Mouse (Mus musculus): ENCODE measurements around the gene Map4k4.

Gene Map4k4

GRCm38 (mm10) chr1:40045686-40046085 is 145.0 kb downstream of the Map4k4 start:
- no peak for DNase-seq (ENCODE audit: low spot score)

- DNase-seq (ENCODE audit: low spot score) = no peak
These were observed 145.9 kb downstream of the Map4k4 start for GRCm38 (mm10) chr1:40046600-40046999.

GRCm38 (mm10) chr1:40051157-40051556 is 150.4 kb downstream of the Map4k4 start:
- DNase-seq (ENCODE audit: low spot score) = no peak

GRCm38 (mm10) chr1:40052156-40052555 is 151.4 kb downstream of the Map4k4 start:
- no peak for DNase-seq (ENCODE audit: low spot score)

- no peak for DNase-seq (ENCODE audit: low spot score)
These were observed 152.4 kb downstream of the Map4k4 start for GRCm38 (mm10) chr1:40053071-40053470.

GRCm38 (mm10) chr1:40055051-40055450 is 154.3 kb downstream of the Map4k4 start:
- no peak for DNase-seq (ENCODE audit: low spot score)

GRCm38 (mm10) chr1:40055963-40056362 is 155.2 kb downstream of the Map4k4 start:
- DNase-seq (ENCODE audit: low spot score) = no peak

- no peak for DNase-seq (ENCODE audit: low spot score)
These were observed 156.6 kb downstream of the Map4k4 start for GRCm38 (mm10) chr1:40057351-40057750.

GRCm38 (mm10) chr1:40058013-40058412 is 157.3 kb downstream of the Map4k4 start:
- no peak for DNase-seq (ENCODE audit: low spot score)

- DNase-seq (ENCODE audit: low spot score) = no peak
These were observed 158.5 kb downstream of the Map4k4 start for GRCm38 (mm10) chr1:40059122-40059774.

- no peak for DNase-seq (ENCODE audit: low spot score)
These were observed 160.6 kb downstream of the Map4k4 start for GRCm38 (mm10) chr1:40061359-40061758.

- DNase-seq (ENCODE audit: low spot score) = no peak
These were observed 162.7 kb downstream of the Map4k4 start for GRCm38 (mm10) chr1:40063409-40063808.

GRCm38 (mm10) chr1:40064508-40064907 is 163.8 kb downstream of the Map4k4 start:
- DNase-seq (ENCODE audit: low spot score) = no peak

GRCm38 (mm10) chr1:40072558-40072957 is 171.8 kb downstream of the Map4k4 start:
- no peak for DNase-seq (ENCODE audit: low spot score)

GRCm38 (mm10) chr1:40073779-40074178 is 173.1 kb downstream of the Map4k4 start, which contains the start of gene Il1r2:
Gene Il1r2, plus strand, starts transcription at chr1:40074079.
- DNase-seq (ENCODE audit: low spot score) = no peak

Measured in left cerebral cortex, adult 11 months (tissue).